Mouse (Mus musculus) kidney, embryonic 14.5 days (tissue): ENCODE measurements around the gene Pspn. TPM values are rescaled to one million over a fixed set of nuclear protein-coding genes. Genes with fewer than 3 reads are reported as not detected.

Experiments used
- ATAC-seq: fragments of 200-750 bp; cut with Nextera tagmentation; 2 replicates; pipeline ENCODE4 v1.8.0; 2017; ENCODE audit warnings: moderate number of reproducible peaks, mild to moderate bottlenecking, moderate TSS enrichment, moderate library complexity; ENCODE audit not compliant: low FRiP score, low TSS enrichment
- H3K27ac ChIP-seq: fragments of 300-500 bp; sonication (generic); 2 replicates; pipeline ENCODE4 v1.5.1; 2014; ENCODE audit warnings: low read depth, mild to moderate bottlenecking, low read length, moderate library complexity, mixed read lengths
- H3K27me3 ChIP-seq: fragments of 300-500 bp; sonication (generic); 2 replicates; pipeline ENCODE4 v1.6.1; 2014; ENCODE audit warnings: mild to moderate bottlenecking, low read length; ENCODE audit not compliant: control insufficient read depth, insufficient read depth
- H3K36me3 ChIP-seq: fragments of 300-500 bp; sonication (generic); 2 replicates; pipeline ENCODE4 v1.6.1; 2014; ENCODE audit warnings: low read length, mixed read lengths; ENCODE audit not compliant: control insufficient read depth, insufficient read depth
- H3K4me1 ChIP-seq: fragments of 300-500 bp; sonication (generic); 2 replicates; pipeline ENCODE4 v1.6.1; 2014; ENCODE audit warnings: low read length, mixed read lengths; ENCODE audit not compliant: control insufficient read depth, insufficient read depth
- H3K4me2 ChIP-seq: fragments of 300-500 bp; sonication (generic); replicated peaks from 2 replicates; pipeline ENCODE4 v1.6.1; 2014; ENCODE audit warnings: low read depth, mild to moderate bottlenecking, low read length
- H3K4me3 ChIP-seq: fragments of 300-500 bp; sonication (generic); 2 replicates; pipeline ENCODE4 v1.5.1; 2014; ENCODE audit warnings: mild to moderate bottlenecking, low read length
- H3K9ac ChIP-seq: fragments of 300-500 bp; sonication (generic); 2 replicates; pipeline ENCODE4 v1.6.1; 2014; ENCODE audit warnings: low read depth, mild to moderate bottlenecking, low read length, moderate library complexity
- H3K9me3 ChIP-seq: fragments of 300-500 bp; sonication (generic); 2 replicates; pipeline ENCODE4 v1.6.1; 2016; ENCODE audit warnings: low read length; ENCODE audit not compliant: control insufficient read depth
- WGBS: fragments of 180-500 bp; shearing (Covaris S2); extraction: QIAGEN DNeasy Blood & Tissue Kit; methylation state at CpG from one replicate; pipeline ENCODE4 v1.1.7; 2014; 5-methylcytosine and 5-hydroxymethylcytosine counted together
- polyA plus RNA-seq: library from polyadenylated mRNA; unstranded; fragments of >200 nt; fragmentation: Nextera tagmentation; extraction: Ambion mirVana; gene quantifications from 2 replicates; pipeline ENCODE4 v1.2.1, GENCODE M21; 2014

The Pspn gene
- polyA plus RNA-seq, 1 experiment from 2014 or later = 1.4 TPM

- 72% methylated on average over 7 of the region's 7 CpGs for WGBS
- no peak for ATAC-seq
- Histone ChIP-seq H3K27me3 (no peaks in the 10 kb centered on the region), H3K4me2 (peak overlapping the region; percentile 74), H3K27ac (no peak overlapping the region; the same call in 1 of the 2 replicates), H3K36me3 (peaks cover 19% of the 10 kb centered on the region), H3K9ac (peak overlapping the region; percentile 76; the same call in 1 of the 2 replicates), H3K4me3 (peak overlapping the region; percentile 83), H3K4me1 (peaks cover 5% of the 10 kb centered on the region; the same call in 1 of the 2 replicates), H3K9me3 (no peaks in the 10 kb centered on the region)
Observed at GRCm38 (mm10) chr17:56988921-56989430, 10.8 kb downstream of the Pspn start.

- Histone ChIP-seq H3K4me3 (no peak overlapping the region), H3K4me1 (peaks cover 5% of the 10 kb centered on the region; the same call in 1 of the 2 replicates), H3K27me3 (no peaks in the 10 kb centered on the region), H3K9ac (no peak overlapping the region), H3K4me2 (no peak overlapping the region), H3K36me3 (peaks cover 14% of the 10 kb centered on the region), H3K27ac (no peak overlapping the region), H3K9me3 (no peaks in the 10 kb centered on the region)
- no peak for ATAC-seq
- 83% methylated on average over 7 of the region's 7 CpGs for WGBS
Observed at GRCm38 (mm10) chr17:56988441-56988840, 11.4 kb downstream of the Pspn start.

GRCm38 (mm10) chr17:56986105-56986805 is 13.6 kb downstream of the Pspn start:
- no peak overlapping the region for H3K27ac ChIP-seq

GRCm38 (mm10) chr17:56985656-56986055 is 14.2 kb downstream of the Pspn start:
- Histone ChIP-seq H3K36me3 (no peaks in the 10 kb centered on the region), H3K9ac (no peak overlapping the region), H3K4me2 (no peak overlapping the region), H3K27me3 (no peaks in the 10 kb centered on the region), H3K27ac (no peak overlapping the region), H3K9me3 (no peaks in the 10 kb centered on the region), H3K4me3 (no peak overlapping the region), H3K4me1 (no peaks in the 10 kb centered on the region)
- no peak for ATAC-seq
- 69% methylated on average over 3 of the region's 3 CpGs for WGBS

More at GRCm38 (mm10) chr17:56986105-56986805, 13.6 kb downstream of the Pspn start:
- peaks cover 5% of the 10 kb centered on the region; the same call in 1 of the 2 replicates for H3K4me1 ChIP-seq
- H3K4me3 ChIP-seq = no peak overlapping the region
- ATAC-seq = no peak
- no peak overlapping the region for H3K4me2 ChIP-seq
- no peak overlapping the region for H3K9ac ChIP-seq
- H3K36me3 ChIP-seq = no peaks in the 10 kb centered on the region
- 91% methylated on average over 3 of the region's 3 CpGs for WGBS
- no peaks in the 10 kb centered on the region for H3K27me3 ChIP-seq
- H3K9me3 ChIP-seq = no peaks in the 10 kb centered on the region

GRCm38 (mm10) chr17:56984886-56985285 is 14.9 kb downstream of the Pspn start:
- Histone ChIP-seq H3K9me3 (no peaks in the 10 kb centered on the region), H3K4me3 (no peak overlapping the region), H3K36me3 (no peaks in the 10 kb centered on the region), H3K4me1 (no peaks in the 10 kb centered on the region), H3K27ac (no peak overlapping the region), H3K4me2 (no peak overlapping the region), H3K27me3 (no peaks in the 10 kb centered on the region), H3K9ac (no peak overlapping the region)
- WGBS = 76% methylated on average over 9 of the region's 9 CpGs
- ATAC-seq = no peak

GRCm38 (mm10) chr17:56982013-56982412 is 17.8 kb downstream of the Pspn start, which contains the start of gene Acer1:
TSS of gene Acer1 (minus strand) at chr17:56982126.
- Histone ChIP-seq H3K9ac (no peak within 1 kb of the TSS), H3K4me2 (no peak within 1 kb of the TSS), H3K27me3 (no peaks in the 10 kb centered on the region), H3K36me3 (no peaks in the 10 kb centered on the region), H3K27ac (no peak within 1 kb of the TSS), H3K9me3 (no peaks in the 10 kb centered on the region), H3K4me1 (no peaks in the 10 kb centered on the region), H3K4me3 (no peak within 1 kb of the TSS)
- no peak for ATAC-seq
- WGBS = 92% methylated on average over 5 of the region's 5 CpGs

- WGBS = 69% methylated on average over 7 of the region's 7 CpGs
- no peak overlapping the region for H3K4me2 ChIP-seq
- no peaks in the 10 kb centered on the region for H3K27me3 ChIP-seq
- H3K27ac ChIP-seq = no peak overlapping the region
- no peak overlapping the region for H3K9ac ChIP-seq
- H3K4me3 ChIP-seq = no peak overlapping the region
- no peaks in the 10 kb centered on the region for H3K36me3 ChIP-seq
- H3K4me1 ChIP-seq = no peaks in the 10 kb centered on the region
- H3K9me3 ChIP-seq = no peaks in the 10 kb centered on the region
- no peak for ATAC-seq
Observed at GRCm38 (mm10) chr17:56981049-56981448, 18.8 kb downstream of the Pspn start.

GRCm38 (mm10) chr17:56979524-56979923 is 20.3 kb downstream of the Pspn start:
- no peak overlapping the region for H3K4me3 ChIP-seq
- ATAC-seq = no peak
- no peaks in the 10 kb centered on the region for H3K4me1 ChIP-seq
- no peaks in the 10 kb centered on the region for H3K9me3 ChIP-seq
- H3K4me2 ChIP-seq = no peak overlapping the region
- H3K27me3 ChIP-seq = no peaks in the 10 kb centered on the region
- H3K9ac ChIP-seq = no peak overlapping the region
- H3K27ac ChIP-seq = no peak overlapping the region
- 15% methylated on average over 7 of the region's 8 CpGs for WGBS
- H3K36me3 ChIP-seq = no peaks in the 10 kb centered on the region
